Mouse (Mus musculus): ENCODE measurements around the gene Hoxc11.
A peak's percentile ranks its signal among the peaks of the same experiment; 100 is the strongest.

DNA sequence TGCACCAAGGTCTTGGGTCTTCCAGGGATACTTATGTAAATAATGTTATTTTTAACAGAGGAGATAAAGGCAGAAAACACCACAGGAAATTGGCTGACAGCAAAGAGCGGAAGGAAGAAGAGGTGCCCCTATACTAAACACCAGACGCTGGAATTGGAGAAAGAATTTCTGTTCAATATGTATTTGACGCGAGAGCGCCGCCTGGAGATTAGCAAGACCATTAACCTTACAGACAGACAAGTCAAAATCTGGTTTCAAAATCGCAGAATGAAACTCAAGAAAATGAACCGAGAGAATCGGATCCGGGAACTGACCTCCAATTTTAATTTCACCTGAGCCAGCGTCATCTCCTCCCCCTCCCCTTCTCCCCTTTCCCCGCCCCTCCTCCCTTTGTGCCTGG lies 16.5 kb downstream of the Hoxc11 start:
- TF ChIP-seq CTCF (conservative IDR thresholded peaks at IDR 0.05; ENCODE audit: low read length): peak; percentile 13; the same call in 1 of the 2 replicates
- TF ChIP-seq POU5F1 (IDR thresholded peaks at IDR 0.05; ENCODE audit: borderline replicate concordance, low read length): no peak
- no peak for TF ChIP-seq NANOG (IDR thresholded peaks at IDR 0.05; ENCODE audit: borderline replicate concordance, low read length)

Data from E14TG2a.4 (cell line).